Mouse (Mus musculus) ES-Bruce4 (cell line): ENCODE measurements around the gene Ift57. TPM values are rescaled to one million over a fixed set of nuclear protein-coding genes. Genes with fewer than 3 reads are reported as not detected.

Source experiments
- H3K27ac ChIP-seq: 2 replicates; pipeline ENCODE4 v1.5.1; 2012; ENCODE audit warnings: low read length, inconsistent platforms; ENCODE audit not compliant: insufficient read depth
- H3K27me3 ChIP-seq: 2 replicates; pipeline ENCODE4 v1.6.1; 2012; ENCODE audit warnings: mild to moderate bottlenecking, low read length, inconsistent platforms; ENCODE audit not compliant: control insufficient read depth, poor library complexity, insufficient read depth, severe bottlenecking
- H3K36me3 ChIP-seq: 2 replicates; pipeline ENCODE4 v1.6.1; 2012; ENCODE audit warnings: inconsistent platforms, mild to moderate bottlenecking, low read length, moderate library complexity; ENCODE audit not compliant: control insufficient read depth, poor library complexity, insufficient read depth, severe bottlenecking
- H3K4me1 ChIP-seq: one replicate; pipeline ENCODE4 v1.8.1; 2011; ENCODE audit warnings: low read length; ENCODE audit not compliant: control insufficient read depth, insufficient read depth
- H3K4me3 ChIP-seq: 2 replicates; pipeline ENCODE4 v1.5.1; 2011; ENCODE audit warnings: low read depth, mild to moderate bottlenecking, low read length
- H3K9ac ChIP-seq: 2 replicates; pipeline ENCODE4 v1.6.1; 2012; ENCODE audit warnings: low read depth, mild to moderate bottlenecking, inconsistent platforms; ENCODE audit not compliant: poor library complexity, severe bottlenecking
- H3K9me3 ChIP-seq: replicated peaks from 2 replicates; pipeline ENCODE4 v1.6.1; 2012; ENCODE audit warnings: mild to moderate bottlenecking, low read length, inconsistent platforms; ENCODE audit not compliant: control insufficient read depth, poor library complexity, insufficient read depth, severe bottlenecking
- CTCF ChIP-seq: IDR thresholded peaks from one replicate; pipeline ENCODE4 v1.8.1; 2011; ENCODE audit warnings: low read depth, low read length
- EP300 ChIP-seq: IDR thresholded peaks from 2 replicates; pipeline ENCODE4 v1.6.1; 2011; ENCODE audit warnings: low read depth, low read length; ENCODE audit not compliant: insufficient read depth
- POLR2A ChIP-seq: IDR thresholded peaks from one replicate; pipeline ENCODE4 v1.8.1; 2011; ENCODE audit warnings: low read length; ENCODE audit not compliant: insufficient read depth
- polyA plus RNA-seq: library from polyadenylated mRNA; stranded (reverse); fragments of >200 nt; gene quantifications from 2 replicates; pipeline ENCODE4 v1.2.4, GENCODE M21; 2011; ENCODE audit warnings: low read depth; ENCODE audit not compliant: missing spikeins, insufficient read depth, insufficient read length

The Ift57 gene
- polyA plus RNA-seq, 1 experiment = 18.3 TPM

- H3K36me3 ChIP-seq = no peaks in the 10 kb centered on the region
- no peak overlapping the region for H3K4me3 ChIP-seq
- no peak for TF ChIP-seq EP300
- no peak overlapping the region for H3K27ac ChIP-seq
- no peaks in the 10 kb centered on the region for H3K9me3 ChIP-seq
- no peaks in the 10 kb centered on the region; the same call in 1 of the 2 replicates for H3K27me3 ChIP-seq
- no peak overlapping the region for H3K9ac ChIP-seq
- peaks cover 3% of the 10 kb centered on the region for H3K4me1 ChIP-seq
Observed at GRCm38 (mm10) chr16:49770320-49771189, 71.5 kb downstream of the Ift57 start.

DNA sequence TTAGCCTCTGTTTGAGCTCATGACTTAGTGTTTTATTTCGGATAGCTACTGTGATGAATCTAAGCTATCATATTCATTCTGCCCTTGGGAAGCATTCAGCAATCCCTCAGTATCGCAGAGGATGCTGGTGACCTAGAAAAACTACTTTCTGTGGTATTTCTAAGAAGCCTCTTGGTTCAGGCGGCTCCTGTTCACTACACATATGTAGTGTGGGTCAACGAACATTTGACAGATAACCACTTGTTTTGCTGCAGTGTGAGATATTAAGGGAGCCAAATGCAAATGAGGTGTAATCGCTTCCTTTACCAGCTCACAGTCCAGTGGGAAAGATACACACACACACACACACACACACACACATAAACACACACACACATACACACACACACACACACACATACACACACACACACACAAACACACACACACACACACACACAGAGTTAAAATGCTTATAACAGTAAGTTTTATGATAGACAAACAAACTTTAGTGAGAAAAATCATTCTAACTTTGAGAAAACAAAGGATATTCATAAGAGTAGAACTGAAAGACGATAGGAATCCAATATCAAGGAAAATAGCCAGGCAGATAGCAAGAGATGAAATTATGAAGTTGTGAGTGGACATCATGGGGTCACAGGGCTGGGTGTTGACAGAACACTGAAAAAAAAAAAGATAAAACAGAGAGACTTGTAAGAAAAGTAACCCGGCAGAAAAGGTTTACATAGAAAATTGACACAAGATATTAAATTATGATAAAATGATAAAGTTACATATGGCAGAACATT lies 72.8 kb downstream of the Ift57 start:
- no peak overlapping the region for H3K27ac ChIP-seq
- no peak overlapping the region for H3K4me3 ChIP-seq
- H3K36me3 ChIP-seq = no peaks in the 10 kb centered on the region
- TF ChIP-seq POLR2A (no peak), EP300 (no peak), CTCF (no peak)
- peaks cover 3% of the 10 kb centered on the region for H3K4me1 ChIP-seq
- H3K27me3 ChIP-seq = no peaks in the 10 kb centered on the region; the same call in 1 of the 2 replicates
- no peaks in the 10 kb centered on the region for H3K9me3 ChIP-seq
- no peak overlapping the region for H3K9ac ChIP-seq

GRCm38 (mm10) chr16:49772576-49772975 lies 73.5 kb downstream of the Ift57 start:
- peaks cover 3% of the 10 kb centered on the region for H3K4me1 ChIP-seq
- H3K9ac ChIP-seq = no peak overlapping the region
- TF ChIP-seq EP300 (no peak), POLR2A (no peak), CTCF (no peak)

GRCm38 (mm10) chr16:49773068-49773467 lies 74.0 kb downstream of the Ift57 start:
- H3K27me3 ChIP-seq = no peaks in the 10 kb centered on the region; the same call in 1 of the 2 replicates
- H3K4me3 ChIP-seq = no peak overlapping the region
- TF ChIP-seq CTCF = no peak
- TF ChIP-seq POLR2A = no peak
- no peak for TF ChIP-seq EP300
- H3K36me3 ChIP-seq = no peaks in the 10 kb centered on the region
- no peak overlapping the region for H3K9ac ChIP-seq
- H3K9me3 ChIP-seq = no peaks in the 10 kb centered on the region
- peaks cover 3% of the 10 kb centered on the region for H3K4me1 ChIP-seq
- no peak overlapping the region for H3K27ac ChIP-seq

More at GRCm38 (mm10) chr16:49772576-49772975, 73.5 kb downstream of the Ift57 start:
- Histone ChIP-seq H3K36me3 (no peaks in the 10 kb centered on the region), H3K4me3 (no peak overlapping the region), H3K27ac (no peak overlapping the region), H3K27me3 (no peaks in the 10 kb centered on the region; the same call in 1 of the 2 replicates), H3K9me3 (no peaks in the 10 kb centered on the region)

- Histone ChIP-seq H3K9me3 (no peaks in the 10 kb centered on the region), H3K27me3 (no peaks in the 10 kb centered on the region; the same call in 1 of the 2 replicates), H3K36me3 (no peaks in the 10 kb centered on the region), H3K9ac (no peak overlapping the region), H3K27ac (no peak overlapping the region), H3K4me1 (no peaks in the 10 kb centered on the region), H3K4me3 (no peak overlapping the region)
- no peak for TF ChIP-seq EP300
- TF ChIP-seq POLR2A = no peak
- no peak for TF ChIP-seq CTCF
Observed at GRCm38 (mm10) chr16:49774059-49775001, 75.3 kb downstream of the Ift57 start.
